Mouse (Mus musculus): Measurements from ENCODE around the gene Tead1.
A peak's percentile ranks its signal among the peaks of the same experiment; 100 is the strongest.

The Tead1 gene

DNA sequence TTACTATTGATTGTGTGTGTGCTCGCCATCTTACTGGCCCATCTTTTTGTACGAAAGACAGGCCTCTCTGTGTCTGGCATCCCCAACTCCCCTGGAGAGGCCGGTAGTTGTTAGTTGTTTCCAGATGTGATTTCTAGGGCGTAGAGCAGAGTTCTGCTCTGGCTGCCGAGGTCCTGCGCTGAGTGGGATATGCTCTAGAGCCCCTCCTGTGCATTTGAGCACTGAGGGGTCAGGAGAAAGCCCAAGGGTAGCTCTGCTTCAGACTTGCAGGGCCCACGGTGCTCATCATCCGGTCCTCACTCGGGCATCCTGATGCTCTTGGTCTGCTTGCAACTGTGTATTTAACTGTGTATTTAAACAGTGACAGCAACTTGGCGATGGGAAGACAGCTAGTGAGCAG, 7.5 kb downstream of the Tead1 start:
- no peak for DNase-seq

GRCm38 (mm10) chr7:112688425-112689001, 9.4 kb downstream of the Tead1 start:
- DNase-seq = peak; percentile 35

DNA sequence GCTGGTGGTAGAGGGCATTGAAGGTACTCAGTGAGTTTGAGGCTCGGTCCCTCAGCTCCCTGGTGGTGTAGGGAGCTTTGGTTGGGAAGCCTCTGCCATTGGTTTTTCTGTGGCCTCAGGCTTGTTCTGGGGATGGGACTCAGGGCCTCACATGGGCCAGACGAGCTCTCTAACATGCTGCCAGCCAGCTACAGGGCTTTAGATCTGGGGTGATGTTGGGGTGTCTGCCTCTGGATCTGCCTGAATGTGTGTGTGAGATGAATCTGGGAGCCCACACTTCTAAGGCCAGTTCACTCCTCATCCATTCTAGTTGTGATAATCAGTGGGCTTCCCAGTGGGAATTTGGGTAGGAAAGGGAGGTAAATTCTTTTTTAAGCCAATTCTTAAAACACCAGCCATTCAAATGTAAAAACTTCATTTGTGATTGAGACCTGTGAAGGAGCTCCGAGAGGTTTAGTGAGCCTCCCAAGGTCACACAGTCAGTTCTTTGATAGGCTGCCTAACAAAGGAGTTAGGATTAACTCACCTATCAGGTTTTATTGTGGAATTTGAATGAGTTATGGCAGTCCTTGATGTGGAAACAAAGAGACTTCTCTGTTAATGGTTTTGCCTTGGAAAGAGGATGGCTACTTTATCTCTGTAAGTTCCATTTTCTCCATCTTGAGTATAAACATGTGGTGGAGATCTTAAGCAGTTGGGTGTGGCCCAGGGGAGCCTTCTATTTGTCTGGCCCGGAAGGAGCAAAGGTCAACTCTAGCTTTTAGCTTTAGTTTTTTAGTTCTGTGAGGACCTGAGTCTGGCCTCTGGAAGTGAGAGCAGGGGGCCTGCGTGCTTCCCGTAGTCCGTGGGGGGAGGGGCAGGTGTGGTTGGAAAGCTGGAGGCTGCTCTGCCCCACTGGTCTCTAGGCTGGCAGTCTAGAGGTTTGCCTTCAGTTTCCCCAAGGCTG, 12.0 kb downstream of the Tead1 start:
- peak; percentile 53 for DNase-seq

DNA sequence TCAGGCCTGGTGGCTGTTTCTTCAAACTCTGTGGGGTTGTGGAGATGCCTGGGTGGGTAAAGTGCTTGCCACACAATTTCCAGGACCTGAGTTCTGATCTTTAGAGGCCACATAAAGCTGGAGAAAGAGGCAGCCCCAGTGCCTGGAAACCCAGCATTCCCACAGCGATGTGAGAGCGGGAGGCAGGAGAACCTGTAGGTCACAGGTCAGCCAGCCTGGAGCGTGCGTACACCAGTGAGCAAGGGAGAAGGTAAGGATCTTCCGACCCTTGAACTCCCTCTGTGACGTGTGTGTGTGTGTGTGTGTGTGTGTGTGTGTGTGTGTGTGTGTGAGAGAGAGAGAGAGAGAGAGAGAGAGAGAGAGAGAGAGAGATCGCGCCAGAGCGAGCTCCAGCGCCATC, 14.4 kb downstream of the Tead1 start:
- DNase-seq = no peak

- no peak for DNase-seq
These were observed 17.7 kb downstream of the Tead1 start for GRCm38 (mm10) chr7:112696777-112697161.

- peak; percentile 57 for DNase-seq
These were observed 18.2 kb downstream of the Tead1 start for GRCm38 (mm10) chr7:112697162-112697841.

GRCm38 (mm10) chr7:112700082-112700481, 21.0 kb downstream of the Tead1 start:
- DNase-seq = peak; percentile 85

DNA sequence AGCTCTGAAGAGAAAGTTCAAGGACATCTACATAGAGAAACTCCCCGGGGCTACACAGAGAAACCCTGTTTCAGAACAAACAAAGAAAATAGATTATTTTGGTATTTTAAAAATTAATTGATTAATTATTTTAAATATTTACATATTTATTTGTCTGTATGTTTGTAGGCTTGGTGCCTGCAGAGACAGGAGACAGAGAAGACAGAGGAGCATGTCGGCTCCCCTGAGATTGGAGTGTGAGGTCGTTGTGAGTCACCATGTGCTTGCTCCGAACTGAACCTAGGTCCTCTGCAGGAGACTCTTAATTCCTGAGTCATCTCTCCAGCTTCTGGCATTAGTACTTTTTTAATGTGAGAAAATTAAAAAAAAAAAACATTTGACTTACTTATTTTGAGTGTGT, 24.2 kb downstream of the Tead1 start:
- no peak for DNase-seq

GRCm38 (mm10) chr7:112705870-112706269, 26.8 kb downstream of the Tead1 start:
- no peak for DNase-seq

- no peak for DNase-seq
These were observed 27.6 kb downstream of the Tead1 start for GRCm38 (mm10) chr7:112706756-112707155.

DNA sequence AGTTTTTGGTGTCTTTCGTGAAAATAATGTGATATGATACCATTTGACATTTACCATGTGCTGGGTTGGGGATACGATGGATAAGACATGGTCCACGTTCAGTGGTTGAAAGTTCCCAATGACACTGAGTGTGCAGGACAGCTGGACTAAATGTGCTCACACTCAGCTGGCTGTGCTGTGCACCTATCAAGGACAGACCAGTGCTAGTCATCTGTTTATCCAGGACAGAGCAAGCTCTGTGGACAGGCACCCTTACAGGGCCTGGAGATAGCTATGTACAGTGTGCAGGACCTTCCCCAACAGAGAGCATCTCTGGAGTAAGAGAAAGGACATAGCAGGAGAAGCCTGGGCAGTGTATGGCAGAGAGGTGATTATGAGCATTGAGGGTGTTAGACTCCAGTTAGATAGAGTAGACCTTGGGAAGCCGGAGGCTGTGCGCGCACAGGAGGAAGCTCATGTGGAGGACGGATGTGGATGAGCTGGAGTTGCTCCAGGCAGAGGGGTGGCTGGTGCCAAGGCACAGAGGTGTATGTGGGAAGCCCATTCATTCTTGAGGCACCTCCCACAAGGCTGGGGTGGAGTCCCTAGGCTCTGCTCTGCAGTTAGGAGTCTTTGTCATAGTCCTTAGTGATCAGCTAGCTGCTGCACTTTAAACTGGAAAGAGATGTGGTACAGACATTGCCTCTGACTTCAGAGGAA, 31.4 kb downstream of the Tead1 start:
- no peak for DNase-seq

DNA sequence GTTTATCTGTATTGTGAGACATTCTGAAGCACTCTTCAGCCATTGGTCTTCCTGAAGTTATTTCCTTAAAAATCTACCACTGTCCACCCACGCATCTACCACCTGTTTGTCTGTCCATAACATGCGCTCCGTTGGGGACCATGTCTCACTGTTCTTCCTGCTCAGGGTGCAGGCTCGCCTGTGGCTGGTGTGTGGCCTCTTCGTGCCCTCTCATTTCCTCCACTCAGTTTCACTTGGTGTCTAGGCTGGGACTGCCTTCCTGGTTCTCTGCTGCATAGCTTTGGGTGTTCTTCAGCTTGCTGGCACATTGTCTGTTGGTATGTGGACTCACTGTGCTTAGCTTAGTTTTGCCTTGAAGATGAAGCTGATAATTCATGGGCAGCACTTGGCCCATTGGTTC, 32.9 kb downstream of the Tead1 start:
- no peak for DNase-seq

DNA sequence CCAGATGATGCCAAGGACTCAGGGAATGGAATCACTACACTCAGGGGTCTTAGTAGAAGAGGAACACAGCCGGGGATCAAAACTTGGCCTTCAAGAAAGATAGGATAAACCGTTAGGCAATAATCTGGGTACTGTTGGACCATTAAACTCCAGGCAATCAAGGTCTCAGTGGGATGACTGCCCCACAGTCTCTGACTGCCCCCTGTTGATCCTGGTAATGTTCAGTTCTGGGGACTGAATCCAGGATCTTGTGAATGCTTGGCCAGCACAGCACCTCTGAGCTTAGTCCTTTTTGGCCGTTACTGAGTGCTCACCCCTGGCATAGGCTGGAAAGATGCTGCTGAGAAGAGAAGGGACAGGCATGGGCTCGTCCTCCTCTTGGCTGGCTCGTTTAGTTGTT, 34.4 kb downstream of the Tead1 start:
- DNase-seq = no peak

DNA sequence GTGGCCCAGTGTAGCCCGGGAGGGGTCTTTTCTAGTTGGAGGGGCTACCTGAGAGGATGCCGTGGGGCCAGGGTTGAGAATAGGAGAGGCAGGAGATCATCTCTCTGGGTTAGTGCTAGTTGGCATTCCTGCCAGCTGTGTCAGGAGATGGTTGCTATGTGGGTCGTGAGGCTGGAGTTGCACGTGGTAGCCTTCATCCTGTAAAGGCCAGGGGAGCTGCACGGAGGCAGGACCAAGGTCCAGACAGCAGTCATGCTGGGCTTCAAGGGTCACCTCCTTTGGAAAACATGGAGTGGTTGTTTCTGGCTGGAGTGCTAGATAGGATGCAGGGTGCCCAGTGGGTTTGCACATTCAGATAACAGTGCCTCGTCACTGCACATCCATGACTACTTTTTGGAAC, 35.7 kb downstream of the Tead1 start:
- DNase-seq = peak; percentile 83

DNA sequence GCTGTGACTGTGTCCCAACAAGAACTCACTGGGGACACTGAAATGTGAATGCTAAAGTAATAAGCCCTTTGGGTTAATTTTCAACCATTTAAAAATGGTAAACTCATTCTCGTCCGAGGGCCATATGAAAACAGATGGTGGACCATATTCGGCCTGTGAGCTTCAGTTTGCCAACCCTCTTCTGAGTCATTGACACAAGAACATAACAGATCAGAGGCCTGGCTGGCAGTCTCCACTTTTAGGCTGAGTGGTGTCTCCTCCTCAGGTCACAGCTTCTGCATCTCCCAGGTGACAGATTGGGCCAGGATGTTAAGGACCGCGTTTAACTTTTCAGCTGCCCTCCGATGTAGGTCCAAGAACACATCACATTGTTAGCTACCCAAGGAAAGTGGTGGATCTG, 37.6 kb downstream of the Tead1 start:
- DNase-seq = no peak

- peak; percentile 29 for DNase-seq
These were observed 38.6 kb downstream of the Tead1 start for GRCm38 (mm10) chr7:112717676-112718075.

GRCm38 (mm10) chr7:112719394-112720142, 40.5 kb downstream of the Tead1 start:
- DNase-seq = no peak

DNA sequence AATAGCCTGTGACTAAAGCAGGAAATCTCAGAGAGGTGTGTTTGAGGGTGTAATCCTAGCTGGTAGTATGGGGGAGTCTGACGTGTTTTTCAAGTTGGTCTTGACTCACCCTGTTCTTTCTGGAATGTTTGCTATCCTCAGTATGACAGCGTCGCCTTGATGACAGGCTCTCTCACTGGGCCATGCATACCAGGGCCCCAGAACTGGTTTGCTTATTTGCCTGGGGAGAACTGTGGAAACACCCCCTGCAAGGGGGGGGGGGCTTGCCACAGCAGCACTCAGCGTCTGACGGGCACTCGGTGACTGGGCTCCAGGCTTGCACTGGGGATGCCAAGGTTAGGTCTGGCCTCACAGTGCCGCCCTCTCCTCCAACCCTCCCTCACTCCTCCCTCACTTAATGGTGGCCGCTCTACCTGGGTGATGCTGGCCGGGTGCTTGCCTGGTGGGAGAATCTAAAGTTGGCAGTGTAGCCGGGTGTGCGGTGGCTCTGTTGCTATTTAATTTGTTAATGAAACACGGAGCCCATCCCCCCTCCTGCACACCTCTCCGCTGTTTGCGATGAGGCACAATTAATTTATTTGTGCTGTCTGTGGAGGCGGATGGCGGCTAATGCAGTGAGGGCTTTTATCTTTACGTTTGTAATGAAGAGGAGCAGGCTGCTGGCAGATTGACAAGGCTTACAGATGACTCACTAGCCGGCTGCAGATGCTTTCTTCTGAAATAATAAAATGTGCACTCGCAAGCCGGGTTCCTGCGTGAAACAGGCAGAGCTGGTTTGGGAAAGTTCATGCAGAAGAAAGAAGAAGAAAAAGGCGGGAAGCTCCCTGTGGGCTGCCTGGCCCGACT, 41.2 kb downstream of the Tead1 start:
- DNase-seq = peak; percentile 44

DNA sequence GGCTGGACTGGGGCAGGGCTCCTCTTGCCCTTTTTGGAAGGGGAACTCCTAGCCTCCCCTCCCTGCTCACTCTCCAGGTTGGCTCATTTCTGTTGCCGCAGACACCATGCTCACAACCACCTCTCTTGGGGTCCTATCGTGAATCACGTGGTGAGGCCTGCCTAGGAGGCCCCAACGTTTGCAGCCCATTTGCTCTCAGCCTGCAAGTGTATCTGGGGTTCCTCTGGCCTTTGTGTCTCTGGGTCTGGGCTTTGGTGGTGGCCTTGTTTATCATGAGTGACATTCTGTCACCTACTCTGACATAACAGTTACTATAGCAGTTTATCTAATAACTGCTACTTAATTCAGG, 41.8 kb downstream of the Tead1 start:
- DNase-seq = no peak

GRCm38 (mm10) chr7:112721859-112722258, 42.7 kb downstream of the Tead1 start:
- DNase-seq = no peak

DNA sequence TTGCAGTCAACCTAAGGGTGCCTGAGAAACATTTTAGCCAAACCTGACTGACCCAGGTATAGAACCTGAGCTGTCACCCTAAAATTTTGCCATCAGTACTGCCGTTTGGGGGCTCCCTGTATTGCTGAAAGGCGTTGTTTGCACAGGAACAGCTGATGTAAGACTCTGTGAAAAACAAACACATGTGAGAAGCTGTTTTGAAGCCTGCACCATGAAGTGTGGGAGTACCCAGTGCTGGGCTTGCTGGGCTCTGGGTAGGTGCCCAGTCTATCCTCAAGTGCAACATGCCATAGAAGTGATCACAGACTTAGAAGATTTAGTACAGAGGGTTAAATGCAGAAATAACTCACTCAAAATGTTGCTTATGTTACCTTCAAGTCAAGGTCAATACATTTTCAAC, 49.3 kb downstream of the Tead1 start:
- no peak for DNase-seq

DNA sequence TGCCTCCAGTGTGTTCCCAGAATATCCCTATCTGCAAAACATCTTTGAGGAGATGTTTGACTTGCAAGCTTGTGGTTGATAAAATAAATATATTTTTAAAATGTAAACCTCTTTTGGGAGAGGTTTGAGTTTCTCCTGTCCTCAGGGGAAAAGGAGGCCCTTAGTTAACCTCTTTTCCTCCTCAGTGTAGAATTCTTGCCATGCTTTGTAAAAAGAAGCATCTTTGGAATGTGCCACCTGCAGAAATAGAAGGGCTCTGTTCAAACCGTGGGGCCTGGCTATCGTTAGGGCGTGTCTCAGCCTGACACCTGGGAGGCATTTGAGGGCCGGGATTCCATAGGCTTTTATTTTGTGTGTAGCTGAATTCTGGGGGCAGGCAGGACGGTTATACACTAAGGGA, 51.1 kb downstream of the Tead1 start:
- no peak for DNase-seq
